Mouse (Mus musculus) limb, embryonic 10.5 days (tissue): Measurements from ENCODE around the gene Tnip1. TPM values are rescaled to one million over a fixed set of nuclear protein-coding genes. Genes with fewer than 3 reads are reported as not detected.

Experiments
- DNase-seq: peaks from one replicate; pipeline ENCODE4 v3.0.0-alpha.2; 2017; ENCODE audit warnings: low spot score
- H3K27ac ChIP-seq: fragments of 300-500 bp; sonication (generic); 2 replicates; pipeline ENCODE4 v1.5.1; 2016; ENCODE audit warnings: mild to moderate bottlenecking
- H3K27me3 ChIP-seq: fragments of 300-500 bp; sonication (generic); 2 replicates; pipeline ENCODE4 v1.6.1; 2016; ENCODE audit warnings: low read depth, mild to moderate bottlenecking; ENCODE audit not compliant: poor library complexity, severe bottlenecking
- H3K36me3 ChIP-seq: fragments of 300-500 bp; sonication (generic); 2 replicates; pipeline ENCODE4 v1.6.1; 2016; ENCODE audit warnings: mild to moderate bottlenecking, moderate library complexity
- H3K4me1 ChIP-seq: fragments of 300-500 bp; sonication (generic); 2 replicates; pipeline ENCODE4 v1.6.1; 2016
- H3K4me3 ChIP-seq: fragments of 300-500 bp; sonication (generic); 2 replicates; pipeline ENCODE4 v1.5.1; 2016; ENCODE audit warnings: mild to moderate bottlenecking, moderate library complexity
- H3K9me3 ChIP-seq: fragments of 300-500 bp; sonication (generic); replicated peaks from 2 replicates; pipeline ENCODE4 v1.6.1; 2016; ENCODE audit warnings: mild to moderate bottlenecking
- WGBS: fragments of 180-500 bp; shearing (Covaris S2); methylation state at CpG from one replicate; pipeline ENCODE4 v1.1.7; 2016; 5-methylcytosine and 5-hydroxymethylcytosine counted together
- polyA plus RNA-seq: library from polyadenylated mRNA; unstranded; fragments of >200 nt; fragmentation: Nextera tagmentation; extraction: Ambion mirVana; gene quantifications from 2 replicates; pipeline ENCODE4 v1.2.1, GENCODE M21; 2016

The Tnip1 gene
- polyA plus RNA-seq, 1 experiment from 2014 or later, result 14.0 TPM

DNA sequence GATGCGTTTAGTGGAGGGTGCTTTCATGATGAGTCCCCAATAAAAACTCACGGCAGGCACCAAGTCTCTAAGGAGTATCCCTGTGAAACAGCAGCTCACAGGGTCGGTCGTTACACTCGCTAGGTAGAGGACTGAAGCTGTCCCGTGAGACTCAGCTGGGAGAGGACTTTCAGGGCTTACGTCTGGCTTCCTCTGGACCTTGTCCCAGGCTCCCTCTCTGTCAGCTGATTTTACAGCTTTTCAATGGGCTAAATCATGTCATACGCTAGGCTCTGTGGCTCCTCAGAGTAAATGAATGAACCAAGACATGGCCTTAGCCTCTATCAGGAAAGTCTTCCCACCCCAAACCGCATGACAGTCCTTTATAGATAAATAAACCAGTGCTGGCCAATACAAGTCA lies 68.1 kb downstream of the Tnip1 start:
- no peaks in the 10 kb centered on the region for H3K9me3 ChIP-seq
- no peaks in the 10 kb centered on the region for H3K36me3 ChIP-seq
- no peak overlapping the region for H3K27ac ChIP-seq
- no peak for DNase-seq
- peaks cover 23% of the 10 kb centered on the region; the same call in 1 of the 2 replicates for H3K27me3 ChIP-seq
- WGBS, result 54% methylated on average over 9 of the region's 9 CpGs
- H3K4me3 ChIP-seq, result no peak overlapping the region
- peaks cover 6% of the 10 kb centered on the region; the same call in 1 of the 2 replicates for H3K4me1 ChIP-seq

DNA sequence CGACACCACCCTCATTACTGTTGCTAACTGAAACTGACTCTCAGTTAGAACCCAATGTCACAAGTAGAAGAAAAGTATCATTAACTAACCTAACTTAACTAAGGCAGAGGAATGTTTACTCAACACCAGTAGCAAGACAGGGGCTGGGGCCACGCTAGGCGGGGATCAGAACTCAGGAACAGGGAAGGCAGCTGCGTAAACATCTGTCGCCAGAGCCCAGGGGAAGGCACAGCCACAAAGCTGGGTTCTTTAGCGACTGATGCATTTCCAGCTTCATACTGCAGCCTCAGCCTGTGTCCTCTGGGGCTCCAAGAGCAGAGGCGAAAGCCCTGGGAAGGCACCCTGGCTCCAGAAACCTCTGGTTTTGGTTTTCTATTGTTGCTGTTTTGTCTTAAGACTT lies 70.6 kb downstream of the Tnip1 start:
- 53% methylated on average over 7 of the region's 7 CpGs for WGBS
- Histone ChIP-seq H3K27me3 (peaks cover 48% of the 10 kb centered on the region), H3K9me3 (peaks cover 2% of the 10 kb centered on the region; the same call in 1 of the 2 replicates), H3K27ac (no peak overlapping the region), H3K4me3 (no peak overlapping the region), H3K36me3 (no peaks in the 10 kb centered on the region), H3K4me1 (no peaks in the 10 kb centered on the region)
- DNase-seq, result no peak

DNA sequence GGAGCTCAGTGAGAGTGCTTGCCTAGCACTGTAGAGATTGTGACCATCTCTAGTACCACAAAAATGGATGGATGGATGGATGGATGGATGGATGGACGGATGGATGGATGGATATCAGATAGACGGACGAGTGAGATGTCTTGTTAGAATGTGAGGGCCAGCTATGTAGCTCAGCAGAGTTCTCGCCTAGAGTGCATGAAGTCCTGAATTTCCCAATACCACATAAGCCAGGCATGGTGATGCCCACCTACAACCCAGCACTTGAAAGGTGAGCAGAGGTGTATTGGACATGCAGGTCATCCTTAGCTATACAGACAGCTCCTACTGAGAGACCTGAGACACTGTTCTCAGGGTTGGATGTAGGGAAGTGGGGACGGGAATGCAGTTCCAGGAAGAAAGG lies 71.4 kb downstream of the Tnip1 start:
- DNase-seq, result no peak
- H3K9me3 ChIP-seq, result peaks cover 2% of the 10 kb centered on the region; the same call in 1 of the 2 replicates
- no peak overlapping the region for H3K4me3 ChIP-seq
- no peaks in the 10 kb centered on the region for H3K36me3 ChIP-seq
- H3K27me3 ChIP-seq, result peaks cover 56% of the 10 kb centered on the region
- no peak overlapping the region for H3K27ac ChIP-seq
- 88% methylated on average over 5 of the region's 5 CpGs for WGBS
- H3K4me1 ChIP-seq, result no peaks in the 10 kb centered on the region

DNA sequence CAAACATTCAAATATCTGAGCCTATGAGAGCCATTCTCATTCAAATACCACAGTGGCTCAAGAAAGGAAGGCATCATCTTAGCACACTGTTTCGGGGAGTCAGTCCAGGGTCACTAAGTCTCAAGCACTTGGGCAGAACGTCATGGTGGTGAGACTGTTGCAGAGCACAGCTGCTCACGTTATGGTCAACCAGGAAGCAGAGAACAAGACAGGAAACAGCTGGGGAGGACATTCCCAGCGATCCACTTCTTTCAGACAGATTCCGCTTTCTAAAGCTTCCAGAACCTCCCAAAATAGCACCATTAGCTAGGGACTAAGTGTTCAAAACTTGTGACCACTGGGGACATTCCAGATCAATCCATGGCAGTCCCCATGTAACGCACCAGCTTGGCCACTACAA lies 74.8 kb downstream of the Tnip1 start:
- WGBS, result 87% methylated on average over 6 of the region's 6 CpGs
- Histone ChIP-seq H3K27ac (no peak overlapping the region), H3K4me3 (no peak overlapping the region), H3K27me3 (peaks cover 72% of the 10 kb centered on the region), H3K9me3 (peaks cover 2% of the 10 kb centered on the region; the same call in 1 of the 2 replicates), H3K36me3 (no peaks in the 10 kb centered on the region), H3K4me1 (peaks cover 17% of the 10 kb centered on the region)
- DNase-seq, result no peak

DNA sequence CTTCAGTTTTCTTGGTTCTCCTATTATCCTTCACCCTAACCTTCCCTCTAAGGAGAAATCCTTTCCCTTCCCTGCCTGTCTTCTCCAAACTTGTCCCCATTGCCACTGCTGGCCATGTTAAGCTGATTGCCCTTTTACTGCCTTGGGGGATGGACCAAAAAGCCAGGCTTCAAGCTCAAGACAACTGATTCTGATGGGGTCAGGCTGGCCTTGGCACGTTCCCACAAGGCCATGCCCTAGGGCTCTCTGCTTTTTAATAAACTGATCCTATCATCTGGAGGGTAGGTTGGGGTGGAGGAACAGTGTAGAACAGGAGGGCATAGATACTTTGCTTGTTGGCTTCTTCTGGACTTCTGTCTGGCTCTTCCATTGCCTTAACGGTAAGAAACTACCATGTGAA lies 77.3 kb downstream of the Tnip1 start:
- Histone ChIP-seq H3K4me3 (no peak overlapping the region), H3K27ac (peak overlapping the region; percentile 46), H3K36me3 (no peaks in the 10 kb centered on the region), H3K27me3 (peaks cover 63% of the 10 kb centered on the region), H3K9me3 (peaks cover 2% of the 10 kb centered on the region; the same call in 1 of the 2 replicates), H3K4me1 (peaks cover 21% of the 10 kb centered on the region)
- DNase-seq, result no peak
- WGBS, result 74% methylated on average over 2 of the region's 2 CpGs

DNA sequence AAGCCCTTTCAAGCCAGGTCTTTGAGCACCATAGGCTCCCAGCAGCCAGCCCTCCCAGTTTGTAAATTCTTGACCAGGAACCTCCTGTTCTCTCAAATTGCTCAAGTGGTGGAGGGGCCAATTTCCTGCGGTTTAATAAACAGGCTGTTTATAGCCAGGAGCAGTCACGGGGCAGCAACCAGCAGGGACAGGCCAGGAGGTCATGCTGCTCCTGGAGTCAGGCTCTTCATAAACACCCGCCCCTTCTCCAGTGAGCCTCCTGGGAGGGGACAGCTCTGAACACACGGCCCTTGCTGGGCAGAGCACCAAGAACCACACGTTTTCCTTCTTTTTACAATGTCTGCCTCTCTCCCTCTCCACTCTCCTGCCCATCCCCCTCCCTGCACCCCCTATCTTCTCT lies 77.8 kb downstream of the Tnip1 start:
- 3% methylated on average over 5 of the region's 5 CpGs for WGBS
- no peak overlapping the region for H3K4me3 ChIP-seq
- peak overlapping the region; percentile 46 for H3K27ac ChIP-seq
- peaks cover 21% of the 10 kb centered on the region for H3K4me1 ChIP-seq
- peaks cover 65% of the 10 kb centered on the region for H3K27me3 ChIP-seq
- peaks cover 2% of the 10 kb centered on the region; the same call in 1 of the 2 replicates for H3K9me3 ChIP-seq
- H3K36me3 ChIP-seq, result no peaks in the 10 kb centered on the region
- DNase-seq, result peak; percentile 51

DNA sequence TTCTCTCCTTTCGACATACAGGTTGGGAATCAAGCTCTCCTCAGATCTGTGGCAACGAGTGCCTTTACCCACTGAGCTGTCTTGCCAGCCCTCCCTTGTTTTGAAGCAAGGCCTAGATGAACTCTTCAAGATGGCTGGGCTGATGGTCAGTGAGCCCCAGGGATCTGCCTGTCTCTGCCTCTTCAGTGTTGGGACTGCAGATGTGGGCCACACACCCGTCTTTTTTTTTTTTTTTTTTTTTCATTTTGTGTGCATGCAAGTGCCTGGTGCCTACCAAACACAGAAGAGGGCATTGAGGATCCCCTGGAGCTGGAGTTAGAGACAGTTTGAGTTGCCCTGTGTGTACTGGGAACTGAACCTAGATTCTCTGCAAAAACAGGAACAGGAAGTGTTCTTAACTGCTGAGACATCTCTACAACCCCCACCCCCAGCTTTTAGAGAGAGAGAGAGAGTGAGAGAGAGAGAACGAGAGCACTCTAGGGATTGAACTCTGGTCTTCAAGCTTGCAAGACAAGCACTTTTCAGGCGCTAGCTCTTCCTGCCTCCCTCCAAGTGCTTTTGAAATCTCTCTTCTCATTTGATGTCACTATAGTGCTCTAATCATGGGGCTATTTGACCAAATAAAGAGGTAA lies 78.4 kb downstream of the Tnip1 start:
- WGBS, result 74% methylated on average over 5 of the region's 5 CpGs
- H3K27ac ChIP-seq, result peak overlapping the region; percentile 46
- no peak for DNase-seq
- no peak overlapping the region for H3K4me3 ChIP-seq
- H3K36me3 ChIP-seq, result no peaks in the 10 kb centered on the region
- H3K4me1 ChIP-seq, result peaks cover 21% of the 10 kb centered on the region
- H3K9me3 ChIP-seq, result peaks cover 2% of the 10 kb centered on the region; the same call in 1 of the 2 replicates
- H3K27me3 ChIP-seq, result peaks cover 60% of the 10 kb centered on the region

DNA sequence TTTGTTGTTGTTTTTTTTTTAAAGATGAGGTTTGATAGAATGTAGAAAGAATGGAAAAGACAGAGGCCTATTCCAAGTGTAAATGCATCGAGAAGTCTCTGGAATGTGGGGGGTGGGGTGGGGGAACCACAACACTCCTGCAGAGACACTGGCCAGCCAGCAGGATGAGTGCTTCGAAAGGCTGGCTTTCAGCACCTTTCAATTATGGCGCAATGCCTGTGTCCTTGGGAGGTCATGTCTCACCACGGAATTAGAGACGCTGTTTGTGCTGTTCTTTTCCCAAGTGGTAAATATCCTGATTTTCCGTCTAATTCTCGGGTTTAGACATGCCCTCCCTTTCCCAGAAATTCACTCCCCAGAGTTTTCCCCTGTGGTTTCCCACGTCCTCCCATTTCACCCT lies 80.0 kb downstream of the Tnip1 start:
- Histone ChIP-seq H3K4me3 (no peak overlapping the region), H3K36me3 (no peaks in the 10 kb centered on the region), H3K27me3 (peaks cover 44% of the 10 kb centered on the region), H3K4me1 (peaks cover 21% of the 10 kb centered on the region), H3K9me3 (no peaks in the 10 kb centered on the region), H3K27ac (no peak overlapping the region)
- 47% methylated on average over 8 of the region's 8 CpGs for WGBS
- DNase-seq, result no peak

DNA sequence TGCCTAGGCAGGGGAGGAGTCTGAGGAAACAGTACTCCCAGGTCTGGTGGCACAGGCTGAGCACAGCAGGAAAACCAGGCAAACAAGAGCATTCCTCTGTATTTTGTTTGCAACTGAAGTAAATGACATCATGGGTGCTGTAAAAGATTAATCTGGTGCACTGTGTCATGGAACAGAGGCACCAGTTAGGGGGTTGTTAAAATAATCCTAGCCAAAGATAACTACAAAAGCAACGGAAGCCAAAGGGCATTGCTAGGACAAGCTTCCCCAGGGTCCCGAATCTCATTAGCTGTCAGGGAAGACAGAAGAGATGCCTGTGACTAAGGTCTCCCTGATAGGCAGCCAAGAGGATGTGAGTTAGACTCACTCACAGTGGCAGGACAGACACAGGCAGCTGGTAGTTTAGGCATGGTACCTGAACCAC lies 81.7 kb downstream of the Tnip1 start:
- WGBS, result 8% methylated on average over 2 of the region's 2 CpGs
- H3K4me1 ChIP-seq, result peaks cover 21% of the 10 kb centered on the region
- H3K4me3 ChIP-seq, result no peak overlapping the region
- peaks cover 28% of the 10 kb centered on the region for H3K27me3 ChIP-seq
- no peaks in the 10 kb centered on the region for H3K36me3 ChIP-seq
- H3K27ac ChIP-seq, result no peak overlapping the region
- no peaks in the 10 kb centered on the region for H3K9me3 ChIP-seq
- no peak for DNase-seq

DNA sequence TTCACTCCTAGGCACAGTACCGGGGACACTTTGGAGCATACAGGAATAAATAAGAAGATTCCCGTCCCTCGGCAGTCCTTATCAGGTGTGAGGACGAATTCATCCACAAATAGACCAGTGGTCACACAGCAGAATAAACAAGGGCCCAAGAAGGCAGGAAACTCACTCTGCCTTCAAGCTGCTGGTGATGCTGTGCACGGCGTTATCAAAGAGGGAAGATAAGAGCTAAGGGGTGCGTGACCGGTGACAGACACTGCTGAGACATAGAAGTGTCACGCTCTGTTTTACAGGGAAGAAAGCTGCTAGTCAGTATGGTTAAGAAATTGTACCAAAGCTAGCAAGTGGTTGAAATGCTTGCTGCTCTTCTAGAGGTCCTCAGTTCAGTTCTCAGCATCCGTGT lies 82.8 kb downstream of the Tnip1 start:
- Histone ChIP-seq H3K4me3 (no peak overlapping the region), H3K9me3 (no peaks in the 10 kb centered on the region), H3K27me3 (peaks cover 18% of the 10 kb centered on the region; the same call in 1 of the 2 replicates), H3K4me1 (peaks cover 14% of the 10 kb centered on the region), H3K27ac (no peak overlapping the region), H3K36me3 (peaks cover 2% of the 10 kb centered on the region)
- no peak for DNase-seq
- WGBS, result 77% methylated on average over 10 of the region's 10 CpGs

DNA sequence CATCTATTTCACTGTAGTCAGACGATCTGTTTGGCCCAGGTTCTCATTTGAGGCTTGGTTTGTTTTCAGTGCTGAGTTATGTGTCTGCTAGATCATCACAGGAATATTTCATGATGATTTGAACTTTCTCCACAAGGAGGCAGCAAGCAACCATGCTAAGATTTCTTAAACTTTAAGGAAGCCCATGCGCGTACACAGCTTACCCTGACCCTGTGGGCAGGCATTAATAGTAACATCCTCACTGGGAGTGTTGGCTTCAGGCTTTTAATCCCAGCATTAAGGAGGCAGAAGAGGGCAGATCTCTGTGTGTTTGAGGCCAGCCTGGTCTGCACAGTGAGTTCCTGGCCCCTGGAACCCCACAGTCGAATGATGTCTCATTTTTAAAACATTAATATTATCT lies 83.3 kb downstream of the Tnip1 start:
- no peak for DNase-seq
- H3K9me3 ChIP-seq, result no peaks in the 10 kb centered on the region
- H3K27ac ChIP-seq, result no peak overlapping the region
- peaks cover 18% of the 10 kb centered on the region; the same call in 1 of the 2 replicates for H3K27me3 ChIP-seq
- peaks cover 5% of the 10 kb centered on the region for H3K36me3 ChIP-seq
- 43% methylated on average over 4 of the region's 4 CpGs for WGBS
- H3K4me1 ChIP-seq, result peaks cover 9% of the 10 kb centered on the region
- H3K4me3 ChIP-seq, result no peak overlapping the region

DNA sequence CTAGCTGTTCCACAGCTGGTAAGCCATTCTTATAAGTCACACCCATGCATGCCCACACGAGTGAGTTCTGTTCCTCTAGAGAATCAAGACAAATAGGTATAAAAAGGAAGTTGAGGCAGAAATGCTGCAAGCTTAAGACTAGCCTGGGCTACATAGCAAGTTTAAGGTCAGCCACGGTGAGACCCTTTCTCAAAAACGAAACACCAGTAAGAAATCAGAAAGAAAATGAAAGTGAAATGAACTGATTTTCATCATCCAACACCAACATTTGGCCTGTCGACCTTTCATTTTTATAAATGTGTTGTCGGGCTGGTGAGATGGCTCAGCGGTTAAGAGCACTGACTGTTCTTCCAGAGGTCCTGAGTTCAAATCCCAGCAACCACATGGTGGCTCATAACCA lies 83.8 kb downstream of the Tnip1 start:
- DNase-seq, result no peak
- Histone ChIP-seq H3K36me3 (peaks cover 10% of the 10 kb centered on the region), H3K4me3 (no peak overlapping the region), H3K27ac (no peak overlapping the region), H3K27me3 (peaks cover 18% of the 10 kb centered on the region; the same call in 1 of the 2 replicates), H3K9me3 (no peaks in the 10 kb centered on the region), H3K4me1 (peaks cover 5% of the 10 kb centered on the region)
- 87% methylated on average over 6 of the region's 6 CpGs for WGBS

DNA sequence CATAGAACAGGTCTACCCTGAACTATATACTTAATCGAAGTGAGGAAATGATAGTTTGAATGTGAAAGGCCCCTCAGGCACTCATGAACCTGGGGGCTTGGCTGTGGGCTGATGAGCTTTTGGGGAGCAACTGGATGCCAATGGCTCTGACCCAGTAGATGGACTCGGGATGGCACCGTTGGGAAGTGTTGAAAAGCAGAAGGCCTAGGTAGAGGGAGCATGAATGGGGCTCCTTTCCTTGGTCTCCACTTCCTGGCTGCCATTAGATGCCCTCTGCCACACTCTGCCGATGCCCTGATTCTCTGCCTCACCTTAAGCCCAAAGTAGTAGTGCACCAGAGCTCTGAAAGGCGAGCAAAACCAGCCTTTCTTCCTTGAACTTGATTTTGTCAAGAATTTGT lies 86.7 kb downstream of the Tnip1 start:
- WGBS, result 89% methylated on average over 5 of the region's 5 CpGs
- DNase-seq, result no peak
- H3K9me3 ChIP-seq, result no peaks in the 10 kb centered on the region
- peaks cover 39% of the 10 kb centered on the region for H3K36me3 ChIP-seq
- H3K4me1 ChIP-seq, result no peaks in the 10 kb centered on the region
- H3K27ac ChIP-seq, result no peak overlapping the region
- peaks cover 10% of the 10 kb centered on the region; the same call in 1 of the 2 replicates for H3K27me3 ChIP-seq
- H3K4me3 ChIP-seq, result no peak overlapping the region
